Mouse (Mus musculus) kidney, adult 2 months (tissue): Measurements from ENCODE around the gene 1700011L22Rik. TPM values are rescaled to one million over a fixed set of nuclear protein-coding genes. Genes with fewer than 3 reads are reported as not detected.
A peak's percentile ranks its signal among the peaks of the same experiment; 100 is the strongest.

ENCODE experiments used
- DNase-seq: peaks from one replicate; pipeline ENCODE4 v3.0.0; 2021
- H3K27ac ChIP-seq: fragments of 200-500 bp; 2 replicates; pipeline ENCODE4 v1.5.1; 2012; ENCODE audit warnings: low read depth, low read length, control low read depth, inconsistent platforms; ENCODE audit not compliant: insufficient read depth
- H3K27me3 ChIP-seq: fragments of 200-500 bp; replicated peaks from 2 replicates; pipeline ENCODE4 v1.6.1; 2012; ENCODE audit warnings: mild to moderate bottlenecking, moderate library complexity, low read length, inconsistent platforms; ENCODE audit not compliant: control insufficient read depth, insufficient read depth
- H3K36me3 ChIP-seq: fragments of 200-500 bp; 2 replicates; pipeline ENCODE4 v1.6.1; 2012; ENCODE audit warnings: mild to moderate bottlenecking, moderate library complexity, low read length, inconsistent platforms; ENCODE audit not compliant: control insufficient read depth, insufficient read depth
- H3K4me1 ChIP-seq: fragments of 200-500 bp; 2 replicates; pipeline ENCODE4 v1.6.1; 2011; ENCODE audit warnings: low read length; ENCODE audit not compliant: control insufficient read depth, insufficient read depth
- H3K4me3 ChIP-seq: fragments of 200-500 bp; 2 replicates; pipeline ENCODE4 v1.5.1; 2011; ENCODE audit warnings: mild to moderate bottlenecking, low read depth, low read length, control low read depth; ENCODE audit not compliant: insufficient read depth
- CTCF ChIP-seq: fragments of 200-500 bp; conservative IDR thresholded peaks from 2 replicates; pipeline ENCODE4 v1.5.1; 2011; ENCODE audit warnings: low read depth, mild to moderate bottlenecking, control low read depth, low read length, moderate library complexity, mixed read lengths; ENCODE audit not compliant: insufficient read depth, insufficient read length
- POLR2A ChIP-seq: fragments of 200-500 bp; IDR thresholded peaks from one replicate; pipeline ENCODE4 v1.6.1; 2011; ENCODE audit warnings: low read depth, low read length, control low read depth
- WGBS: fragments of 180-500 bp; shearing (Covaris S2); methylation state at CpG from one replicate; pipeline ENCODE4 v1.1.7; 2018; 5-methylcytosine and 5-hydroxymethylcytosine counted together
- polyA plus RNA-seq: library from polyadenylated mRNA; depleted of rRNA; stranded (reverse); fragments of >200 nt; gene quantifications from 2 replicates; pipeline ENCODE4 v1.2.3, GENCODE M21; 2012

The 1700011L22Rik gene
- polyA plus RNA-seq, 1 experiment, result not detected

DNA sequence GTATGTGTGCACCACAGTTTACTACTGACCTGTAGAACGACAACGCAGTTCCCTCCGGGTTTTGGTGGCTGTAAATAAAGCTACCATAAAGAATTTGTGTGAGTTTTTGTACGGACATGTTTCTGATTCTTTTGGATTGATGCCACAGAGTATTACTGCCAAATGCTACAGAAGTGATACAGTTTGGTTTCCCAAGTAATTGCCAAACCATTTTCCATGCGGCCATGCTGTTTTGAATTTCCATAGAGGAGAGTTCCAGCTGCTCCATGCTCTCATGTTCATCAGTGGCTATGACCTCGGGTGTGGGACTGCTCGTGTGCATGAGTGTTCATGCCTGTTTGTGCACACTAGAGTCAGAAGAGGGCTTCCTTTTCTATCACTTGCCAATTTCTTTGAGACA, 8.4 kb downstream of the 1700011L22Rik start:
- no peak for DNase-seq
- TF ChIP-seq CTCF, result no peak
- TF ChIP-seq POLR2A, result no peak
- Histone ChIP-seq H3K4me1 (no peaks in the 10 kb centered on the region), H3K36me3 (no peaks in the 10 kb centered on the region), H3K4me3 (no peak overlapping the region), H3K27me3 (no peaks in the 10 kb centered on the region), H3K27ac (no peak overlapping the region)
- 78% methylated on average over 7 of the region's 7 CpGs for WGBS

DNA sequence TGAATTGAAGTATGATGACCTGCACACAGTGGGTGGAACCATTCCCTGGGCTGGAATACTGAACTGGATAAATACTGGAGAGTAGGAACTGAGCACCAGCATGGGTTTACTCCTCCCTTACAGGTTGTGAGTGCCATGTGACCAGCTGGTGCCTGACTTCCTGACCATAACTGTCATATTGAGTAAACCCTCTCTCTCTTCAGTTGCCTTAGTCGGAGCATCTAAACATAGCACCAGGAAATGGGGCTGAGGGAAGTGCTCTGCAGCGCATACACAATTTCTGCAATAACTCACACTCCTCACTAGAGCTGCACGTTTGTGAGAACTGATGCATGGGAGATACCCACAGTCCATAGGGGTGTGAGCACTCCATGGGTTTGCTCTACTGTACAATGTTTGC, 9.1 kb downstream of the 1700011L22Rik start:
- Histone ChIP-seq H3K4me3 (no peak overlapping the region), H3K27me3 (no peaks in the 10 kb centered on the region), H3K36me3 (no peaks in the 10 kb centered on the region), H3K4me1 (no peaks in the 10 kb centered on the region), H3K27ac (no peak overlapping the region)
- TF ChIP-seq CTCF (no peak), POLR2A (no peak)
- DNase-seq, result no peak
- WGBS, result 55% methylated on average over 3 of the region's 3 CpGs

DNA sequence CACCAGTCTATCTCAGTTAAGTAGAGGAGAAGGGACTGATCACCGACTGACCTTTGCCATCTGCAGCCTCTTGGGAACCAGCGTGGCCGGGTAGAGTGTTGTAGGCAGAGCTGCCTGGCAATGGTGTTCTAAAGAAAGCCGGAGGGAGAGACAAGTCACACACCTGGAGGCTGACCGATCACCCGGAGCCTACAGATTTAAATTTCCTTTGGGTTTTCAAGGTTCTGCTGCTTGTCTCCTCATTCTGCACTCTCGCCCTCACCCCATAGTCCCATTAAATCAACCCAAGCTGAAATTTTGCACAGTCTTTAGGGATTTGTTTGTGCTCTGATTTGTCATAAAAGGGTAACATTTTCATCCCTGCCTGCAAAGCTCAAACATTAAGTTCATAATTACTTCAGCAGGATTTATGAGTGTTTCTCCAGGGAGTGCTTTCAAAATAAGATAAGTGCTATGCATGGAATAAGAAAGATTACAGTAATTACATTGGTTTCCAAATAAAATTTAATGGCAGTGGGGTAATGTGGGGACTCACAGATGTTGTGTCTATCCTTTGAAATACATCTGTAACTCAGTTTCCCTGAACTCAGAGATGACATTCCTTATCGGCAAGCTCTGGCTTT, 19.0 kb downstream of the 1700011L22Rik start:
- H3K27me3 ChIP-seq, result no peaks in the 10 kb centered on the region
- no peak overlapping the region for H3K4me3 ChIP-seq
- 72% methylated on average over 8 of the region's 8 CpGs for WGBS
- TF ChIP-seq POLR2A, result no peak
- no peak for TF ChIP-seq CTCF
- no peaks in the 10 kb centered on the region for H3K4me1 ChIP-seq
- DNase-seq, result no peak
- H3K36me3 ChIP-seq, result no peaks in the 10 kb centered on the region
- H3K27ac ChIP-seq, result no peak overlapping the region

DNA sequence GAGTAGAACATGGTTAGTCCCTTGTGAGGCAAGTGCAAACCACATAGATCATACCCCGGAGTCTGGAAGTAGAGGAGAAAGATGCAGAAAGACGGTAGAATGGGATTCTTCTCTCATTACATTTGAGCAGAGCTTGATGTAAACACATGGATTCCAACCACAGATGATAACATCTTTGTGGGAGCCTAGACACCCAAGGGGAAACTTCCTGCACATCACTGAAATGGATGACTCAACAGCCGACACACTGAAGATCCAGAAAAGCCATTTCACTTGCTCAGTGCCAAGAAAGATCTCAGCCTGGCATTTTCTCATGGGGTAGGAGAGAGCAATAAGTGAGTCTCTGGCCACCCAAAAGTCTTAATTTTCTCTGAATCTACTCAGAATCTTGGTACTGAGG, 20.5 kb downstream of the 1700011L22Rik start:
- 94% methylated on average over 3 of the region's 3 CpGs for WGBS
- no peak for TF ChIP-seq POLR2A
- no peak for TF ChIP-seq CTCF
- H3K4me1 ChIP-seq, result no peaks in the 10 kb centered on the region
- no peak overlapping the region for H3K4me3 ChIP-seq
- no peaks in the 10 kb centered on the region for H3K36me3 ChIP-seq
- H3K27ac ChIP-seq, result no peak overlapping the region
- H3K27me3 ChIP-seq, result no peaks in the 10 kb centered on the region
- DNase-seq, result no peak

DNA sequence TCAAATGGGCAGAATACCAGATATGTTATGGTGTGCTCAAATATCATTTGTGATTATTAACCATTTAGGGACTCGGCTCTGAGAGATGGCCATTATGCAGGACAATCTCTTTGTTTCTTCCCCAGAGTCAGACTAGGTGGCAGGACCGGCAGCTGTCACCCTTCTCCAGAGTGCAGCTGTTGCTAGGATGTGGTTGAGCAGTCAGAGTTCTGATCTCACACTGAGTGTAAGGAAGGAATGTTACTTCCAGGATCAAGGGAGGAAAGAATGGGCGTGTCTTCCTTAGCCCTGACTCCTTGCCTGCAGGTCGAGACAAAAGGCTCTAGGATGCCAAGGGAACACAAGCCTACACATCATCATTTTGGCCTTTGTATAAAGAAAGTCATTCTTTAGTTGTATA, 21.2 kb downstream of the 1700011L22Rik start:
- H3K4me1 ChIP-seq, result no peaks in the 10 kb centered on the region
- DNase-seq, result no peak
- H3K27me3 ChIP-seq, result no peaks in the 10 kb centered on the region
- TF ChIP-seq CTCF (no peak), POLR2A (no peak)
- WGBS, result 80% methylated on average over 4 of the region's 4 CpGs
- H3K27ac ChIP-seq, result no peak overlapping the region
- no peaks in the 10 kb centered on the region for H3K36me3 ChIP-seq
- no peak overlapping the region for H3K4me3 ChIP-seq

DNA sequence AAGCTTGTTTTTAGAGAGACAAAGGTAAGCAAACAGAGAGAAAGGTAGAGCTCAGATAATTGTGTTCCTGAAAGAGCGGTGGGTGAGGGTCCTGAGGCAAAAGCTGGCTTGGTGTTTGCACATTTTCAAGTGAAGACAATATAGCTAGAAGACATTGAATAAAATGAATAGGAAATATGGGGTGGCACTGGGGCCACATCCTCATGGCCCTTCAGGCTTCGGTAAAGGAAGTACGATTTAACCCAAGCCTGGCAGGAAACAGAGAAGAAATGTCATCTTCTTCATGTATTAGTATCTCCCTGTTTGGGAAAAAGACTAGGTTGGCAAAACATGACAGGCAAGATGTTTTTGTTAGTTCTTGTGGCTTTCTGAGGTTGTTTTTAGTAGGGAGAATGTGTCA, 22.3 kb downstream of the 1700011L22Rik start:
- TF ChIP-seq POLR2A (no peak), CTCF (no peak)
- H3K36me3 ChIP-seq, result no peaks in the 10 kb centered on the region
- no peak overlapping the region for H3K27ac ChIP-seq
- H3K4me3 ChIP-seq, result no peak overlapping the region
- peaks cover 3% of the 10 kb centered on the region; the same call in 1 of the 2 replicates for H3K4me1 ChIP-seq
- no peaks in the 10 kb centered on the region for H3K27me3 ChIP-seq
- 81% methylated on average over 3 of the region's 3 CpGs for WGBS
- no peak for DNase-seq

DNA sequence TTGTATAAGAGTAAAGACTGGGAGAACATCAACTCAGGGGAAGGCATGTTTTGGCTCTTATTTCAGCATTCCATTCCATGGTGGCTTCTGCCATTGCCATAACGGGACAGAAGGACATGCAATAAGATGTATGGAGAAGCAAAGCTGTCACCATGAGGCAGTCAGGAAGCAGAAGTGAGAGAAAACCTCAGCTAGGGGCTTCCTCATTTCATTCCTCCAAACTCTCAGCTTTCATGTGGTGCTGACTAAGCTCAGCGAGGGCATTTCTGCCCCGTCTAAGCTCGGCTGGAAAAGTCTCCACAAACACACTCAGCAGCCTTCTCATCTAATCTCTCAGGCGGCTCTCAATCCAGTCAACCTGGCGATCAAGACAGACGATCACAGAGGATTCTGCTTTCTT, 22.8 kb downstream of the 1700011L22Rik start:
- H3K27me3 ChIP-seq, result no peaks in the 10 kb centered on the region
- no peaks in the 10 kb centered on the region for H3K36me3 ChIP-seq
- peak; percentile 9 for DNase-seq
- 83% methylated on average over 7 of the region's 7 CpGs for WGBS
- H3K4me1 ChIP-seq, result peaks cover 3% of the 10 kb centered on the region; the same call in 1 of the 2 replicates
- H3K27ac ChIP-seq, result no peak overlapping the region
- H3K4me3 ChIP-seq, result no peak overlapping the region
- TF ChIP-seq CTCF (no peak), POLR2A (no peak)
